Mouse (Mus musculus) left cerebral cortex, adult 8-10 months (tissue): ENCODE data around the gene Exosc9. TPM values are rescaled to one million over a fixed set of nuclear protein-coding genes. Genes with fewer than 3 reads are reported as not detected.
"Not testable (repeated sequence)": the region's sequence is repeated elsewhere in the genome, so short reads cannot be mapped to it uniquely, and the experiment has no call there.

ENCODE experiments used
- DNase-seq, 2 experiments: peaks; one replicate each; pipeline ENCODE4 v3.0.0; 2022; ENCODE audit warnings: low spot score in 2 of 2
- total RNA-seq, 4 experiments: library from RNA; stranded (reverse); gene quantifications; 2 replicates each; pipeline ENCODE4 v1.2.4; 2022

Exosc9 gene
- total RNA-seq, 4 experiments from 2014 or later: 40.6 to 42.9 (median 40.8) TPM

GRCm38 (mm10) chr3:36551851-36552384, 488 bp upstream of the Exosc9 start:
- peak in 1 of 2 experiments; percentile 39 for DNase-seq

GRCm38 (mm10) chr3:36557601-36558000, 5.2 kb downstream of the Exosc9 start:
- no peak for DNase-seq

DNA sequence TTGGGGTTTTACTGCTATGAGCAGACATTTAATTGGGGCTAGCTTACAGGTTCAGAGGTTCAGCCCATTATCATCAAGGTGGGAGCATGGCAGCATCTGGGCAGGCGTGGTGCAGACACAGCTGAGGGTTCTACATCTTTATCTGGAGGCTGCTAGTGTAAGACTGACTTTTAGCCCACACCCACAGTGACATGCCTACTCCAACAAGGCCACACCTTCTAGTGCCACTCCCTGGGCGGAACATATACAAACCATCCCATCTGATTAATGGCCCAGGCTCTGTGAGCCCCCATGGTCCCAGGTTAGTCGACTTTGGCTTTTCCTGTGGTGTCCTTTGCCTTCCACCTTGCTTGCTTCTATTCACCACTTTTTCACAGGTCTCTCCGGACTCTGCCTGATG, 7.2 kb downstream of the Exosc9 start:
- no peak for DNase-seq

DNA sequence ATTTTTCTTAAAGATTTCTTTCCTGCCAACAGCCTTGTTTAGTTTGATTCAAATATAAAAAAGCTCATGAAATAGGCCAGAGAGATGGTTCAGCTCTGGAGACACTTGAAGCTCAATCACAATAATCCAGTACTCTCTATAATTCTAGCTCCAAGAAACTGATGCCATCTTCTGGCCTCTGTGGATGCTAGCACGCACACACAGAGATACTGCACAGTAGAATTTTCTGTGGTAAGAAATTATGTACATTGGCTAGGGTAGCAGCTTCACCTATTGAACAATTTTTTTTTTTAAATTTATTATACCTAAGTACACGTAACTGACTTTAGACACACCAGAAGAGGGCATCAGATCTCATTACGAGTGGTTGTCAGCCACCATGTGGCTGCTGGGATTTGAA, 11.3 kb downstream of the Exosc9 start:
- DNase-seq: no peak

- DNase-seq: no peak
Measured at GRCm38 (mm10) chr3:36569836-36570235, 17.4 kb downstream of the Exosc9 start.

GRCm38 (mm10) chr3:36571361-36571826, 19.0 kb downstream of the Exosc9 start:
- no peak for DNase-seq

DNA sequence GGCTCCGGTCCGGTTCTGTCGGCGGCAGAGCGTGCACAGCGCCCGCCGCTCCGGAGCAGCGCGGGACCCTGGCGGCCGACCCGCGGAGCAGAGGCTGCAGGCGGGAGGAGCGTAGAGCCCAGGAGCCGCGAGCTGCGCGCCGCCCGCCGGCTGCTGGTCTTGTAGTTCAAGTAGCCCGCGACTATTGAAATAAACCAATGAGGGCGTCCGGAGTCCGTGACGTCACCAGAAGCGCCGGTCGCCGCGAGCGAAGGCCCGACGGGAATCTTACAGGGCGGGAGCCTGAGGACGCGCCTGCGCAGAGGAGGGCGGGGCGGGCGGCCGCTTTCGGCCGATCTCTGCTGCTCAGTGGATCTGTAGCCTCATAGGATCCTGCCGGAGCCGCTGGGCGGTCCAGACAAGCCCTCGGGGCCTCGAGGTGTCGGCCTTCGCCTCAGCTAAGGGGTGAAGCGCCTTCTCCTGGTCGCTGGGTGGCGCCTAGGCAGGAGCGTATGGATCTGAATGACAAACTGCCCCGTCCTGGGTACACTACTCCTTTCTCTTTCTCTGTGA, 19.5 kb downstream of the Exosc9 start, which contains the start of gene Ccna2:
TSS of gene Ccna2 (minus strand) at position 324 of the 552 bp plus-strand sequence.
- peak; percentile 92 to 98 for DNase-seq

DNA sequence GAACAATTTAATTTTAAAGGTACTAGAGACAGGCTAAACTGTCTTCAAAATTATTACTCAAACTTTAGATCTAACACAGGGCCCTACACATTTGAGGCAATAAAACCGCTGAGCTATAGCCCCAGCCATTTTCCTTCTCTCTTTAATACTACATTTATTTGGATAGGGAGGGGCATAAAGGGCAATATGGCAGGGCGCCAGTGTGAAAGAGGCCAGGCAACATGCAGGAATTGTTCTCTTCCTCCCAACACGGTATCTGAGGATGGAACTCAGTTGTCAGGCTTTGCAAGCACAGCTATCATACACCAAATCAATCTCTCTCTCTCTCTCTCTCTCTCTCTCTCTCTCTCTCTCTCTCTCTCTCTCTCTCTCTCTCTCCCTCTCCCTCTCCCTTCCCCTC, 46.4 kb downstream of the Exosc9 start:
- DNase-seq: no peak

DNA sequence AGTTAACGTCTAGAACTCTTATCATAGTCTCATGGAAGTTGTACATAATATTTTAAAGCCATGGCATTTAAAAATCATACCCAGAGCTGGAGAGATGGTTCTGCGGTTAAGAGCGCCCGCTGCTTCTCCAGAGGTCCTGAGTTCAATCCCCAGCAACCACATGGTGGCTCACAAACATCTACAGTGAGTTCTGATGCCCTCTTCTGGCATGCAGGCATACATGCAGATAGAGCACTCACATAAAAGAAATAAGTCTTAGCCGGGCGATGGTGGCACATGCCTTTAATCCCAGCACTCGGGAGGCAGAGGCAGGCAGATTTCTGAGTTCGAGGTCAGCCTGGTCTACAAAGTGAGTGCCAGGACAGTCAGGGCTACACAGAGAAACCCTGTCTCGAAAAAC, 47.4 kb downstream of the Exosc9 start:
- not testable (repeated sequence) for DNase-seq

DNA sequence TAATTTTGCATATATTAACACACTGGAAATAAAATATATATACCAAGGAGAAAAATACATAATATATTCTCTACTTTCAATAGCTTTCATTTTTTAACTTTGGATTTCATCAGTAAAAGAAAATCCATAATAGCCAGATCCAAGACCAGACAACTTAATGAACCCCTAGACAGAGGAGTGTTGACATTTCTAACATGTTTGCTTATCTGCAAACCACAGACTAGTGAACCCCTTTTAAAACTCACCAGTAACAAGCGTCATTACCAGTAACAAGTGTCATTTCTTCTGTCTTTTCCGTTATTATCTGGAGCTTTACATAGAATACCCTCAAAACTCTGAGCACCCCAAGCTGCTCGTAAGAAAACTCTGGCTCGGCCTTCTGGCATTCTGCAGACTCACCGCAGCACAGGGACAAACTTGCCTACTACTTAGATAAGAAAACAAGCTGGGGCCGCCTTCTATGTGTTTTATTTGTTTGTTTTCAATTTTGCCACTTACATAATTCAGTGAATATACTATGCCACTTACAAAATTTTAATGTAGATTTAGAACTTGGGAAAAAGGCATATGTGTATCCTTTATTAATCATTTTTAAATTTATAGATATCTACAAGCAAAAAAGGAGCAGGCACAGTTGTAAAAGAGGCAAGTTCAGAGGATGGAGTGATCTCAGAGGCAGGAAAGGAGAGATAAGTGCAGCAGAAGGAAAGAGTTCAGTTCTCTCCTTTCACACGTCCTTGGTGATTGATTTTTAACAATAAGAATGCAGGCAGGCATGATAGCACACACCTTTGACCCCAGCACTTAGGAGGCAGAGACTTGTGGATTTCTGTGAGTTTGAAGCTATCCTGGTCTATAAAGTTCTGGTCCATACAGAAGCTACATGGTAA, 53.7 kb downstream of the Exosc9 start:
- no peak for DNase-seq

- DNase-seq: no peak
Measured at GRCm38 (mm10) chr3:36612687-36613086, 60.3 kb downstream of the Exosc9 start.

DNA sequence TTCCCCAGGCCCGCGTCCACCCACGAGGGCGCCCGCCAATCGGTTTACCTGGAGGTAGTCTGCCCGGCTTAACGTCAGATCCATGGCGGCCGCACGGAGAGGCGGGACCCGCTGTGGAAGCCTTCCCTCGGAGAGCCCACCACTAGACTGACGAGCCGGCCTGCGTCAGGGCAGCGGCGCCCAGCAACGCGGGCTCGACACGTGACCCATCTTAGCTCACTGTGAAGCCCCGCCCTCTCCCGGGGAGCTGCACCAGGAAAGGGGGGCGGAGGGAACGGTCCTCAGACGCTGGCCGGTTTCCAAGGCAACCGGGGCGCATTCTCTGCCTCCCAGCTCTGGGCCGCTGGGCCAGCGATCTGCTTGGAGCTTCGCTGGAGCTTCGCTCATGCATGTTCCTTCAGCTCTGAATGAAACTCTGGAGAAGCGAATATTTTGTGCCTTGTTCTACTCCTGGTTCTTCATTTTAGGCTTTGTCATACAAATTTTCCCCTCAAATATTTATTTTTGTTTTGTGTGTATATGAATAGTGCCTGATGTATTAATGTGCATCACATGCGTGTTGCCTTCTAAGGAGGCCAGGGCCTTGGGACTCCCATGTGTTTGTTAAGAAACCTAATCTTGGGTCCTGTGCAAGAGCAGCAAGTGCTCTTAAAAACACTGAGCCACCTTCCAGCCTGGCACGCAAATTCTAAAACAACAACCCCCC, 60.9 kb downstream of the Exosc9 start, which contains the start of gene Bbs7:
TSS of gene Bbs7 (minus strand) at position 276 of the 706 bp plus-strand sequence.
- DNase-seq: peak; percentile 80 to 96

- no peak for DNase-seq
Measured at GRCm38 (mm10) chr3:36613908-36614255, 61.5 kb downstream of the Exosc9 start.

Other genes with a start within 250 kb of the Exosc9 start
- 10 to 100 TPM; 71.4 to 98.2 (median 85.5) TPM for gene Anxa5, start 76.7 kb upstream of the Exosc9 start, total RNA-seq
- under 1 TPM in 1 of 4 experiments, not detected in 3; 0.50 TPM for gene 1810062G17Rik, start 76.7 kb upstream of the Exosc9 start, total RNA-seq
- 10 to 100 TPM; 24.5 to 30.0 (median 28.1) TPM for gene Gm11549, start 30.8 kb upstream of the Exosc9 start, total RNA-seq
- gene Ccna2, start 19.5 kb downstream of the Exosc9 start, total RNA-seq: 1 to 10 TPM in 3 of 4 experiments, under 1 TPM in 1; 0.99 to 1.4 (median 1.1) TPM
- gene Bbs7, start 60.9 kb downstream of the Exosc9 start, total RNA-seq: 10 to 100 TPM; 15.3 to 18.1 (median 17.0) TPM
- 10 to 100 TPM; 13.8 to 32.3 (median 19.6) TPM for gene Trpc3, start 137.6 kb downstream of the Exosc9 start, total RNA-seq